Mouse (Mus musculus): ENCODE measurements at regions not wholly inside any gene's neighbourhood (a gene's known extent, or its start where the extent isn't known, plus 50 kb on each side); places are given as distances from the start of the nearest gene placed in this dataset.

- no peak for TF ChIP-seq CTCF (IDR thresholded peaks at IDR 0.05; ENCODE audit: borderline replicate concordance, extremely low read depth, insufficient read depth, insufficient read length)
- no peak for TF ChIP-seq POLR2A (IDR thresholded peaks at IDR 0.05; ENCODE audit: borderline replicate concordance, extremely low read depth, insufficient read depth, insufficient read length, poor library complexity, severe bottlenecking)
Observed at GRCm38 (mm10) chr7:129756138-129756537, 164.5 kb downstream of the Wdr11 start.
